Mouse (Mus musculus): Measurements from ENCODE around the gene Grm7. TPM values are rescaled to one million over a fixed set of nuclear protein-coding genes. Genes with fewer than 3 reads are reported as not detected.

The Grm7 gene
- total RNA-seq, 1 experiment from 2014 or later = not detected

GRCm38 (mm10) chr6:111492166-111492565, 846.8 kb downstream of the Grm7 start:
- ATAC-seq (replicated peaks; ENCODE audit: insufficient number of reproducible peaks, low FRiP score, low TSS enrichment, poor library complexity, severe bottlenecking) = no peak

GRCm38 (mm10) chr6:111499542-111499941, 854.2 kb downstream of the Grm7 start:
- no peak for ATAC-seq (replicated peaks; ENCODE audit: insufficient number of reproducible peaks, low FRiP score, low TSS enrichment, poor library complexity, severe bottlenecking)

- ATAC-seq (replicated peaks; ENCODE audit: insufficient number of reproducible peaks, low FRiP score, low TSS enrichment, poor library complexity, severe bottlenecking) = no peak
These were observed 865.5 kb downstream of the Grm7 start for GRCm38 (mm10) chr6:111510768-111511459.

GRCm38 (mm10) chr6:111512359-111512758, 867.0 kb downstream of the Grm7 start:
- ATAC-seq (replicated peaks; ENCODE audit: insufficient number of reproducible peaks, low FRiP score, low TSS enrichment, poor library complexity, severe bottlenecking) = no peak

DNA sequence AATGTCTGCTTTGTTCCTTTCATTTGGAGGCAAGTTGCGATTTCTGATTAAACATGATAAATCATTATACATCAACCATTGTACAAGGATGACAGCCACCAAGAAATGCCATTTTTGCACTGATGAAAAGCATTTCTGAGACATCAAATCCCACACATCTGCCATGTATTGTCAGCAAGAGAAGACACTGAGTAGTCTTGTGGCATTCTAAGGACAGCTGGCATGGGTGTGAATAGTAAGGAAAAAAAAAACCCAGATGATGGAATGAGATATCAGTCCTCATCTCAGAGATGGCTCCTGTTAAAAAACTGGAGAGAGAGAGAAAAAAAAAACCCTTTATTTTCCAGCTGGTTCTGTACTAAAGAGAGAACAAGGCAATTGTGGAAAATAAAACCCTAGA, 875.8 kb downstream of the Grm7 start:
- ATAC-seq (replicated peaks; ENCODE audit: insufficient number of reproducible peaks, low FRiP score, low TSS enrichment, poor library complexity, severe bottlenecking) = no peak

- ATAC-seq (replicated peaks; ENCODE audit: insufficient number of reproducible peaks, low FRiP score, low TSS enrichment, poor library complexity, severe bottlenecking) = no peak
These were observed 876.7 kb downstream of the Grm7 start for GRCm38 (mm10) chr6:111522122-111522521.

DNA sequence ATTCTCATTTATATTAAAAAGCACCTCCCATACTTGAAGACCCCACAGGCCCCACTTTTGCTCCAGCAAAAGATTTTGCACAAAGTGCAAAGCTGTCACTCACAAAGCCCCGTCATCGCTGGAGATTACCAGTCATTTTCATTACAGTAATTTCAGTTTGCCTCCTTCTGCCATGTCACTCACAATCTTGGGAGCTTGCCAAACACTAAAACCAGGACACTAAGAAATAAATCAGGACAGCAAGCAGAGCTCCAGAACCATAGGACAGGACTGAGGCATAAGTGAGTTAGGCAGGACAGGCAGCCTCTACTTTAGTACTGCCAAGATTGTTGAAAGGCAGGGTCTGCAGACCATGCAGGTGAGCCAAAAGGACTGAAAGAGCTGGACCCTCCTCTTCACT, 884.6 kb downstream of the Grm7 start:
- no peak for ATAC-seq (replicated peaks; ENCODE audit: insufficient number of reproducible peaks, low FRiP score, low TSS enrichment, poor library complexity, severe bottlenecking)

- no peak for ATAC-seq (replicated peaks; ENCODE audit: insufficient number of reproducible peaks, low FRiP score, low TSS enrichment, poor library complexity, severe bottlenecking)
These were observed 913.2 kb downstream of the Grm7 start for GRCm38 (mm10) chr6:111558588-111558987.

- no peak for ATAC-seq (replicated peaks; ENCODE audit: insufficient number of reproducible peaks, low FRiP score, low TSS enrichment, poor library complexity, severe bottlenecking)
These were observed 914.1 kb downstream of the Grm7 start for GRCm38 (mm10) chr6:111559459-111559858.

- no peak for ATAC-seq (replicated peaks; ENCODE audit: insufficient number of reproducible peaks, low FRiP score, low TSS enrichment, poor library complexity, severe bottlenecking)
These were observed 916.0 kb downstream of the Grm7 start for GRCm38 (mm10) chr6:111561347-111561746.

DNA sequence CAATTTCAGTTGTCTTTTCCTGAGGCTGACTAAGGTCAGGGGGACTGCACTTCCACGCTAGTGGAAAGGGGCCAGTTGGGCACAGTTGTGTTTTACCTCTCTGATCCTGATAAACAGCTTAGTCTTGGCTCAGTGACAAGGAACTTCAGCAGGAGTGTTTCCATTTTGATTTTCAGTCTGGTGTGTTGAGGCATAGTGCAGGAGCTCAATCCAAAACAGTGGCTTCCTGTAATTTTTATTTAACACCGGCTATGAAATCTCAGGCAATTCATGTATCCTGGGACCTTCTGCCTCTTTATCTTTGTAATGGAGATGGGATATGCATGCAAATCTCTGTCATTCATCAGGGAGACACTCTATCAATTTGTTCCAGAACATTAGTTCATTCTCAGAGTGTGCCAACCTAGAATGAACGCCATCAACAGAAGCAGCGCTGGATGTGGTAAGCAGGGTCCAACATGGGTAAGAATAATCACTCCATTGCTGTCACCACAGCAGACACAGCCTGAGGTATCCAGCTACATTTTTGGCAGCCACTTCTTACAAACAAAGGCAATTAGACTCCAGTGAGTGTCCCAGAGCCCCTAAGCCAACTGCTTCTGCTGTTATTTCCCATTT, 926.2 kb downstream of the Grm7 start:
- no peak for ATAC-seq (replicated peaks; ENCODE audit: insufficient number of reproducible peaks, low FRiP score, low TSS enrichment, poor library complexity, severe bottlenecking)

DNA sequence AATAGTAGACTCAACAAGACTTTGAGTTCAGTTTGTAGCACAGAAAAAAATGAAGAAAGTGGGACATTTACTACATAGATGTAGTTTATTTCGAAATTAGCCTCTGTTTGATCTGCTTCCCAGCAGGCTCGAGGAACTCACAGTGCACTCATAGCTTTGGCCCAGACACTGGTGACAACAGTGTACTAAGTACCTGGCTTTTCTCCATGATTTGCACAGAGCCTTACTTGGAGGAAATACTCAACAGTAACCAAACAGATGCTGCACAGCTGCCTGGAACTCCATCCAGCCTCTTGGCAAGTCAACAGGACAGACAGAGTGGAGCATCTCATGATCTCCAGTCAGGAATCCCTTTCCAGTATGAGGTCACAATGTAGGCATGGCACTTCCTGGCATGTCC, 939.5 kb downstream of the Grm7 start:
- no peak for ATAC-seq (replicated peaks; ENCODE audit: insufficient number of reproducible peaks, low FRiP score, low TSS enrichment, poor library complexity, severe bottlenecking)

GRCm38 (mm10) chr6:111587572-111587971, 942.2 kb downstream of the Grm7 start:
- ATAC-seq (replicated peaks; ENCODE audit: insufficient number of reproducible peaks, low FRiP score, low TSS enrichment, poor library complexity, severe bottlenecking) = no peak

DNA sequence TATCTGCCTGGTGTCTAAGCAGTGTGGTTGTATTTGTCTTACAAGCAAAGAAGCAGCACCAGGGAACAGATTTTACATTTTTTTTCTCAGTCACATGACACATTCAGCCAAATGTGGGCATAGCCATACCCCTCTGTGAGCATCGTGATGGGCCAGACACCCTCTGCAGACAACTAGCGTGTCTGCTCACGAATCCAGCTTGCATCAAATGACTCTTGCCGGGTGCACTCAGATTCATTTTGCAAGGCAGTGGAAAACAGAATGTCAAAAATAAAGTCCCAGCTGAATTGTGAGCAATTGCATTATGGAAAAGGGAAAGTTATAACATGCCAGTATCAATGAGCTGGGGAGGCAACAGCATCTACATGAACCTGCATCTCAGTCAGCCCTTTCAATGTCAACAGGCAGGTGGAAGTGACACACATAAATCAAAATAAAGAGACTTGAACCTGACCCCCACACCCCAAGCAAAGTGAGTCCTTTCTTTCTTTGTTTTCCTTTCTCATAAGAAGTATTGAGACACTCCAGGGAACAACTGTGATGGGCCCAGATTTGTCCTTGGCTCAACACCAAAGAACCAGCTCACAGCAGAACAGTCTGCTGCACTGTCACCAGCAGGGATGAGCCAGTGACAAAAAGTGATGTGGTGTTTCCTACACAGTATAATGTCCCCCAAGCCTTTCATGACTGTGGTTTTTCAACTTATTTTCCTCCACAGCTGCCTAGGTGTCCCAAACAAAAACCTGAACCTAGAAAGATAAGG, 956.7 kb downstream of the Grm7 start:
- ATAC-seq (replicated peaks; ENCODE audit: insufficient number of reproducible peaks, low FRiP score, low TSS enrichment, poor library complexity, severe bottlenecking) = no peak

GRCm38 (mm10) chr6:111610396-111610795, 965.0 kb downstream of the Grm7 start:
- ATAC-seq (replicated peaks; ENCODE audit: insufficient number of reproducible peaks, low FRiP score, low TSS enrichment, poor library complexity, severe bottlenecking) = no peak

GRCm38 (mm10) chr6:111613834-111614233, 968.5 kb downstream of the Grm7 start:
- ATAC-seq (replicated peaks; ENCODE audit: insufficient number of reproducible peaks, low FRiP score, low TSS enrichment, poor library complexity, severe bottlenecking) = no peak
